Mouse (Mus musculus) hindbrain, embryonic 10.5 days (tissue): ENCODE measurements at regions not wholly inside any gene's neighbourhood (a gene's known extent, or its start where the extent isn't known, plus 50 kb on each side); places are given as distances from the start of the nearest gene placed in this dataset.

ENCODE experiments used
- DNase-seq: peaks from one replicate; pipeline ENCODE4 v3.0.0-alpha.2; 2017; ENCODE audit warnings: low spot score
- H3K27ac ChIP-seq: fragments of 300-500 bp; sonication (generic); 2 replicates; pipeline ENCODE4 v1.5.1; 2016; ENCODE audit warnings: mild to moderate bottlenecking, moderate library complexity
- H3K27me3 ChIP-seq: fragments of 300-500 bp; sonication (generic); 2 replicates; pipeline ENCODE4 v1.6.1; 2016; ENCODE audit warnings: mild to moderate bottlenecking; ENCODE audit not compliant: poor library complexity, insufficient read depth, severe bottlenecking
- H3K36me3 ChIP-seq: fragments of 300-500 bp; sonication (generic); 2 replicates; pipeline ENCODE4 v1.6.1; 2016; ENCODE audit warnings: mild to moderate bottlenecking, moderate library complexity
- H3K4me1 ChIP-seq: fragments of 300-500 bp; sonication (generic); replicated peaks from 2 replicates; pipeline ENCODE4 v1.6.1; 2016; ENCODE audit warnings: mild to moderate bottlenecking
- H3K4me3 ChIP-seq: fragments of 300-500 bp; sonication (generic); 2 replicates; pipeline ENCODE4 v1.5.1; 2016; ENCODE audit warnings: mild to moderate bottlenecking, moderate library complexity
- H3K9me3 ChIP-seq: fragments of 300-500 bp; sonication (generic); 2 replicates; pipeline ENCODE4 v1.6.1; 2016; ENCODE audit warnings: mild to moderate bottlenecking, moderate library complexity
- WGBS: fragments of 180-500 bp; shearing (Covaris S2); methylation state at CpG from one replicate; pipeline ENCODE4 v1.1.7; 2016; 5-methylcytosine and 5-hydroxymethylcytosine counted together

- no peak overlapping the region for H3K4me3 ChIP-seq
- no peaks in the 10 kb centered on the region for H3K36me3 ChIP-seq
- no peak for DNase-seq
- WGBS: 79% methylated on average over 5 of the region's 5 CpGs
- no peaks in the 10 kb centered on the region for H3K9me3 ChIP-seq
- H3K4me1 ChIP-seq: no peaks in the 10 kb centered on the region
- H3K27me3 ChIP-seq: no peaks in the 10 kb centered on the region
- no peak overlapping the region for H3K27ac ChIP-seq
These were observed 154.4 kb upstream of the Bcl6 start for GRCm38 (mm10) chr16:24142915-24143541.

GRCm38 (mm10) chr16:24139109-24139508, 150.5 kb upstream of the Bcl6 start:
- Histone ChIP-seq H3K27ac (no peak overlapping the region), H3K4me3 (no peak overlapping the region), H3K27me3 (no peaks in the 10 kb centered on the region), H3K4me1 (peaks cover 7% of the 10 kb centered on the region; the same call in 1 of the 2 replicates), H3K9me3 (no peaks in the 10 kb centered on the region), H3K36me3 (no peaks in the 10 kb centered on the region)
- no peak for DNase-seq
- WGBS: 86% methylated on average over 3 of the region's 3 CpGs

GRCm38 (mm10) chr16:24137266-24138033, 148.8 kb upstream of the Bcl6 start:
- Histone ChIP-seq H3K4me3 (no peak overlapping the region), H3K27me3 (no peaks in the 10 kb centered on the region), H3K27ac (no peak overlapping the region), H3K36me3 (no peaks in the 10 kb centered on the region), H3K4me1 (peaks cover 15% of the 10 kb centered on the region), H3K9me3 (no peaks in the 10 kb centered on the region)
- peak; percentile 16 for DNase-seq
- 75% methylated on average over 7 of the region's 7 CpGs for WGBS

- Histone ChIP-seq H3K36me3 (no peaks in the 10 kb centered on the region), H3K4me1 (peaks cover 15% of the 10 kb centered on the region), H3K27me3 (no peaks in the 10 kb centered on the region), H3K9me3 (no peaks in the 10 kb centered on the region), H3K27ac (no peak overlapping the region), H3K4me3 (no peak overlapping the region)
- WGBS: 74% methylated on average over 5 of the region's 5 CpGs
- DNase-seq: no peak
These were observed 148.0 kb upstream of the Bcl6 start for GRCm38 (mm10) chr16:24136483-24137148.

GRCm38 (mm10) chr16:24135841-24136240, 147.2 kb upstream of the Bcl6 start:
- 93% methylated on average over 5 of the region's 5 CpGs for WGBS
- no peak overlapping the region for H3K4me3 ChIP-seq
- no peaks in the 10 kb centered on the region for H3K9me3 ChIP-seq
- H3K4me1 ChIP-seq: peaks cover 15% of the 10 kb centered on the region
- no peak overlapping the region for H3K27ac ChIP-seq
- DNase-seq: no peak
- H3K27me3 ChIP-seq: no peaks in the 10 kb centered on the region
- no peaks in the 10 kb centered on the region for H3K36me3 ChIP-seq

- Histone ChIP-seq H3K36me3 (no peaks in the 10 kb centered on the region), H3K4me1 (peaks cover 15% of the 10 kb centered on the region), H3K9me3 (no peaks in the 10 kb centered on the region), H3K27me3 (no peaks in the 10 kb centered on the region), H3K27ac (no peak overlapping the region), H3K4me3 (no peak overlapping the region)
- 89% methylated on average over 4 of the region's 4 CpGs for WGBS
- DNase-seq: no peak
These were observed 146.7 kb upstream of the Bcl6 start for GRCm38 (mm10) chr16:24135351-24135750.

- no peaks in the 10 kb centered on the region for H3K27me3 ChIP-seq
- DNase-seq: no peak
- H3K36me3 ChIP-seq: no peaks in the 10 kb centered on the region
- no peak overlapping the region for H3K27ac ChIP-seq
- no peak overlapping the region for H3K4me3 ChIP-seq
- H3K4me1 ChIP-seq: peaks cover 15% of the 10 kb centered on the region
- WGBS: 88% methylated on average over 4 of the region's 4 CpGs
- no peaks in the 10 kb centered on the region for H3K9me3 ChIP-seq
These were observed 145.9 kb upstream of the Bcl6 start for GRCm38 (mm10) chr16:24134486-24135050.

GRCm38 (mm10) chr16:24130646-24131045, 142.0 kb upstream of the Bcl6 start:
- no peak overlapping the region for H3K27ac ChIP-seq
- H3K4me3 ChIP-seq: no peak overlapping the region
- H3K4me1 ChIP-seq: peaks cover 16% of the 10 kb centered on the region
- no peaks in the 10 kb centered on the region for H3K36me3 ChIP-seq
- no peaks in the 10 kb centered on the region for H3K9me3 ChIP-seq
- no peaks in the 10 kb centered on the region for H3K27me3 ChIP-seq
- DNase-seq: no peak

- H3K4me1 ChIP-seq: peaks cover 16% of the 10 kb centered on the region
- 91% methylated on average over 4 of the region's 4 CpGs for WGBS
These were observed 141.0 kb upstream of the Bcl6 start for GRCm38 (mm10) chr16:24129701-24130100.

GRCm38 (mm10) chr16:24128566-24128965, 139.9 kb upstream of the Bcl6 start:
- DNase-seq: peak; percentile 27
- Histone ChIP-seq H3K4me1 (peaks cover 10% of the 10 kb centered on the region; the same call in 1 of the 2 replicates), H3K27ac (no peak overlapping the region), H3K36me3 (no peaks in the 10 kb centered on the region), H3K9me3 (no peaks in the 10 kb centered on the region), H3K27me3 (no peaks in the 10 kb centered on the region), H3K4me3 (no peak overlapping the region)
- WGBS: 27% methylated on average over 3 of the region's 3 CpGs

More at GRCm38 (mm10) chr16:24129701-24130100, 141.0 kb upstream of the Bcl6 start:
- Histone ChIP-seq H3K27ac (no peak overlapping the region), H3K9me3 (no peaks in the 10 kb centered on the region), H3K27me3 (no peaks in the 10 kb centered on the region), H3K36me3 (no peaks in the 10 kb centered on the region), H3K4me3 (no peak overlapping the region)
- no peak for DNase-seq

- 91% methylated on average over 5 of the region's 5 CpGs for WGBS
- peaks cover 7% of the 10 kb centered on the region; the same call in 1 of the 2 replicates for H3K4me1 ChIP-seq
- no peaks in the 10 kb centered on the region for H3K27me3 ChIP-seq
- no peak for DNase-seq
- no peaks in the 10 kb centered on the region for H3K9me3 ChIP-seq
- no peak overlapping the region for H3K4me3 ChIP-seq
- no peaks in the 10 kb centered on the region for H3K36me3 ChIP-seq
- H3K27ac ChIP-seq: no peak overlapping the region
These were observed 136.1 kb upstream of the Bcl6 start for GRCm38 (mm10) chr16:24124766-24125165.

GRCm38 (mm10) chr16:24124083-24124482, 135.4 kb upstream of the Bcl6 start:
- Histone ChIP-seq H3K27ac (no peak overlapping the region), H3K36me3 (no peaks in the 10 kb centered on the region), H3K4me3 (no peak overlapping the region), H3K4me1 (peaks cover 7% of the 10 kb centered on the region; the same call in 1 of the 2 replicates), H3K9me3 (no peaks in the 10 kb centered on the region), H3K27me3 (no peaks in the 10 kb centered on the region)
- no peak for DNase-seq
- WGBS: 86% methylated on average over 4 of the region's 4 CpGs

GRCm38 (mm10) chr16:24121633-24122032, 133.0 kb upstream of the Bcl6 start:
- no peaks in the 10 kb centered on the region for H3K36me3 ChIP-seq
- DNase-seq: no peak
- WGBS: 94% methylated on average over 6 of the region's 6 CpGs
- no peaks in the 10 kb centered on the region for H3K27me3 ChIP-seq
- H3K9me3 ChIP-seq: no peaks in the 10 kb centered on the region
- H3K27ac ChIP-seq: no peak overlapping the region
- H3K4me3 ChIP-seq: no peak overlapping the region
- H3K4me1 ChIP-seq: no peaks in the 10 kb centered on the region
